Mouse (Mus musculus) heart, embryonic 10.5 days (tissue): ENCODE measurements around the gene Ltf. TPM values are rescaled to one million over a fixed set of nuclear protein-coding genes. Genes with fewer than 3 reads are reported as not detected.

Experiments
- DNase-seq: peaks from one replicate; pipeline ENCODE4 v3.0.0-alpha.2; 2017; ENCODE audit warnings: low spot score
- H3K27ac ChIP-seq: fragments of 300-500 bp; sonication (generic); 2 replicates; pipeline ENCODE4 v1.5.1; 2016; ENCODE audit warnings: mild to moderate bottlenecking
- H3K27me3 ChIP-seq: fragments of 300-500 bp; sonication (generic); 2 replicates; pipeline ENCODE4 v1.6.1; 2016; ENCODE audit warnings: mild to moderate bottlenecking; ENCODE audit not compliant: poor library complexity, insufficient read depth, severe bottlenecking
- H3K36me3 ChIP-seq: fragments of 300-500 bp; sonication (generic); 2 replicates; pipeline ENCODE4 v1.6.1; 2016; ENCODE audit warnings: mild to moderate bottlenecking, moderate library complexity
- H3K4me1 ChIP-seq: fragments of 300-500 bp; sonication (generic); 2 replicates; pipeline ENCODE4 v1.6.1; 2016; ENCODE audit warnings: mild to moderate bottlenecking
- H3K4me3 ChIP-seq: fragments of 300-500 bp; sonication (generic); 2 replicates; pipeline ENCODE4 v1.5.1; 2016; ENCODE audit warnings: mild to moderate bottlenecking, moderate library complexity
- H3K9me3 ChIP-seq: fragments of 300-500 bp; sonication (generic); 2 replicates; pipeline ENCODE4 v1.6.1; 2016; ENCODE audit warnings: mild to moderate bottlenecking, moderate library complexity
- WGBS: fragments of 180-500 bp; shearing (Covaris S2); methylation state at CpG from one replicate; pipeline ENCODE4 v1.1.7; 2016; 5-methylcytosine and 5-hydroxymethylcytosine counted together
- polyA plus RNA-seq: library from polyadenylated mRNA; unstranded; fragments of >200 nt; fragmentation: Nextera tagmentation; extraction: Ambion mirVana; gene quantifications from 2 replicates; pipeline ENCODE4 v1.2.1, GENCODE M21; 2016

The Ltf gene
- polyA plus RNA-seq, 1 experiment from 2014 or later, result 0.40 TPM

DNA sequence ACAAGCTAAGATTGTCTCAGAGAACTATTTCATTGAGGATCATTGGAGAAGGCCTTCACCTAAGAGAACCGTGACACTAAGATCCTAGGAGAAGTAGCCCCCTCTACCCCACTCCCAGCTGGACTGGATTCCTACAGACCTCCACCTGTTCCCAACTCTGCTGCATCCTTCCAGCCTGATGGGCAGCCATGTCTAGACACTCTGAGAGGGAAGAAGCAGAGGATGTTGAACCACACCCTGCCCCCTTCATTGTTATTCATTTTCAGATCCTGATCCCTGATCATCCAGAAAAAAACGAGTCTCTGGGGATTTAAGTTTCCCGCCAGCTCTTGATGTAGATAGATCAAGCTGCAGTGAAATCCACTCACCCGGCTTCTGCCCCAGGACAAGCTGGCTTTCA, 53.9 kb downstream of the Ltf start:
- Histone ChIP-seq H3K9me3 (0 out of 2 replicates have a peak, but pooled peaks cover 3% of the 10 kb centered on the region), H3K4me1 (0 out of 2 replicates have a peak, but pooled peaks cover 8% of the 10 kb centered on the region), H3K27me3 (no peaks in the 10 kb centered on the region), H3K4me3 (no peak overlapping the region), H3K27ac (no peak overlapping the region), H3K36me3 (no peaks in the 10 kb centered on the region)
- DNase-seq, result no peak
- WGBS, result 74% methylated on average over 4 of the region's 4 CpGs

GRCm38 (mm10) chr9:111077745-111078144, 58.7 kb downstream of the Ltf start:
- H3K9me3 ChIP-seq, result 0 out of 2 replicates have a peak, but pooled peaks cover 3% of the 10 kb centered on the region
- no peak for DNase-seq
- no peaks in the 10 kb centered on the region for H3K27me3 ChIP-seq
- 61% methylated on average over 5 of the region's 5 CpGs for WGBS
- H3K4me3 ChIP-seq, result no peak overlapping the region
- H3K36me3 ChIP-seq, result no peaks in the 10 kb centered on the region
- no peak overlapping the region for H3K27ac ChIP-seq
- peaks cover 7% of the 10 kb centered on the region for H3K4me1 ChIP-seq

DNA sequence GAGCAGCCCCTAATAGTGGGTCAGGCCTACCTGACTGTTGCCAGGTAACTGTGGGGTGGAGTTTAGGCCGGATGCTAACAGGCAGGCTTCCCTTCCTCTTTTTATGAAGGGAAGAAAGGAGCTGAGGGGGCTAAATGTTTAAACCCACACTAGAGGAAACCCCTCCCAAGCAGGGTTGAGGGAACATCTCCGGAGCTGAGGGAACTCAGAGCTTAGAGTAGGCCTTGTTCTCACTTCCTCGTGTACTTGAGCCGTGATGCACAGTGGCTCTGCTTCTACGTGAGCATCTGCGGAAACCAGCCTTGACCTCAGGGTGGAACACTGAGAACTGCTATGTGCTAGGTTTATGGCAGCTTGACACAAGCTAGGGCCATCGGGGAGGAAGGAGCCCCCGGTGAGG, 61.7 kb downstream of the Ltf start:
- WGBS, result 91% methylated on average over 8 of the region's 8 CpGs
- Histone ChIP-seq H3K4me3 (no peak overlapping the region), H3K36me3 (no peaks in the 10 kb centered on the region), H3K9me3 (no peaks in the 10 kb centered on the region), H3K27me3 (0 out of 2 replicates have a peak, but pooled peaks cover 4% of the 10 kb centered on the region), H3K27ac (no peak overlapping the region), H3K4me1 (peaks cover 9% of the 10 kb centered on the region)
- DNase-seq, result no peak

GRCm38 (mm10) chr9:111081765-111082164, 62.7 kb downstream of the Ltf start:
- H3K27me3 ChIP-seq, result 0 out of 2 replicates have a peak, but pooled peaks cover 4% of the 10 kb centered on the region
- H3K36me3 ChIP-seq, result no peaks in the 10 kb centered on the region
- no peaks in the 10 kb centered on the region for H3K9me3 ChIP-seq
- peak overlapping the region; percentile 39; the same call in 1 of the 2 replicates for H3K27ac ChIP-seq
- 82% methylated on average over 5 of the region's 5 CpGs for WGBS
- no peak for DNase-seq
- H3K4me3 ChIP-seq, result no peak overlapping the region
- peaks cover 9% of the 10 kb centered on the region for H3K4me1 ChIP-seq

DNA sequence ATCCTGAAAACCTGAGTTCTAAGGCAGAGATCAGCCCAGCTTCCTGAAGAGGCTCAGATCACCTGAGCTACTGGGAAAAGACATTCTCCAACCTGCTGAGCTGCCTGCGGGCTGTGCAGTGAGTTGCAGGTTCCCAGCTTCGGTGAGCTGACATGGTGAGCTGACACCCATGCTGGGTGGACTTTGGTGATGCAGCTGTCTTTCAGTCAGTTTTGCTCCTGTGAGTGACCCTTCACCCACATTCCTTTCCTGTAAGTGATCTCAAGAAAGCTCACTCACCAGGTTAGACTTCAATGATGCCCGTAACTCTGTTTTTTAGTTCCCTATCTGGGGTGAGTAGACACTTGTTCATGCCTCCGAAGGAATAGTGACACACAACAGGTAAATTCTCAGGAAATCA, 66.3 kb downstream of the Ltf start:
- Histone ChIP-seq H3K9me3 (no peaks in the 10 kb centered on the region), H3K4me1 (peaks cover 37% of the 10 kb centered on the region)
- WGBS, result 37% methylated on average over 4 of the region's 4 CpGs

DNA sequence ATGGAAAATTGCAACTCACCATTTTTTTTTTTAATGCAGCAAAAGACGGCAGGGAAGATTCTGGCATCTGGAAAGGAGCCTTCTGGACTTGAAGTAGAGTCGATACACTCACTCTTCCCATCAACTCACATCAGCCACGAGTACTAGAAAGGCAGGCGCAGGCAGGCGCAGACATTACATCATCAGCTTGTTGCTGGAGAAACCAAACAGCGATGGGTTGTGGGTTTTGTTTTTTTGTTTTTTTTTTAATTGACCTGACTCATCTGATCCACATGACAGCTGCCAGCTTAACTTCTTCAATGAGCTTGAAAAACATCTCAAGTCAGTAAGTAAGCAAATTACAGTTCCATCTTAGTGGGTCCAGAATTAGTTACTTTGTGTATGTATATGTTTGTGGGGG, 67.1 kb downstream of the Ltf start:
- Histone ChIP-seq H3K4me3 (no peak overlapping the region), H3K9me3 (no peaks in the 10 kb centered on the region), H3K27ac (no peak overlapping the region), H3K36me3 (no peaks in the 10 kb centered on the region), H3K4me1 (peaks cover 37% of the 10 kb centered on the region), H3K27me3 (peaks cover 13% of the 10 kb centered on the region)
- no peak for DNase-seq
- 51% methylated on average over 6 of the region's 6 CpGs for WGBS

More for the DNA sequence above, 66.3 kb downstream of the Ltf start:
- DNase-seq, result no peak
- H3K4me3 ChIP-seq, result no peak overlapping the region
- peaks cover 11% of the 10 kb centered on the region; the same call in 1 of the 2 replicates for H3K27me3 ChIP-seq
- H3K36me3 ChIP-seq, result no peaks in the 10 kb centered on the region
- no peak overlapping the region for H3K27ac ChIP-seq

- Histone ChIP-seq H3K9me3 (no peaks in the 10 kb centered on the region), H3K27ac (no peak overlapping the region), H3K4me3 (no peak overlapping the region), H3K27me3 (peaks cover 22% of the 10 kb centered on the region), H3K36me3 (no peaks in the 10 kb centered on the region), H3K4me1 (peaks cover 34% of the 10 kb centered on the region)
- WGBS, result 15% methylated on average over 3 of the region's 3 CpGs
- no peak for DNase-seq
These were observed 68.0 kb downstream of the Ltf start for GRCm38 (mm10) chr9:111086995-111087606.

DNA sequence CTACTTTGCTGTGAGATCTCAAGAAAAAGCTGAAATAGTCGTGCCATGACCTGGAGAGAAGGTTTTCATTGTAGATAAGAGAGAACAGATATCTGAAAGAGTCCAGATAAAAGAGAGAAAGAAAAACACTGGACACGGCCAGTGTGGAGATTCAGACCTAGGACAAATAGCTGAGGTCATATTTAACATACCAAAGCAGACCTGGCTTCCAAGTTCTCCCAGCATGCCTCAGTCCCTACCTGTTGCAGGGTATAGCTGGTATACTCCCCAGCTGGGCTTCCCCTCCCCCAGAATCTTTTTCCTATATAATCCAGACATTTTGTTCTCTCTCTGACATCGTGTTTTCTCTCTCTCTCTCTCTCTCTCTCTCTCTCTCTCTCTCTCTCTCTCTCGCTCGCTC, 68.9 kb downstream of the Ltf start:
- no peaks in the 10 kb centered on the region for H3K36me3 ChIP-seq
- no peaks in the 10 kb centered on the region for H3K9me3 ChIP-seq
- no peak overlapping the region; the same call in 1 of the 2 replicates for H3K27ac ChIP-seq
- peak overlapping the region; percentile 12; the same call in 1 of the 2 replicates for H3K4me3 ChIP-seq
- peaks cover 33% of the 10 kb centered on the region for H3K4me1 ChIP-seq
- DNase-seq, result no peak
- WGBS, result 2% methylated on average over 5 of the region's 5 CpGs
- H3K27me3 ChIP-seq, result peaks cover 24% of the 10 kb centered on the region

DNA sequence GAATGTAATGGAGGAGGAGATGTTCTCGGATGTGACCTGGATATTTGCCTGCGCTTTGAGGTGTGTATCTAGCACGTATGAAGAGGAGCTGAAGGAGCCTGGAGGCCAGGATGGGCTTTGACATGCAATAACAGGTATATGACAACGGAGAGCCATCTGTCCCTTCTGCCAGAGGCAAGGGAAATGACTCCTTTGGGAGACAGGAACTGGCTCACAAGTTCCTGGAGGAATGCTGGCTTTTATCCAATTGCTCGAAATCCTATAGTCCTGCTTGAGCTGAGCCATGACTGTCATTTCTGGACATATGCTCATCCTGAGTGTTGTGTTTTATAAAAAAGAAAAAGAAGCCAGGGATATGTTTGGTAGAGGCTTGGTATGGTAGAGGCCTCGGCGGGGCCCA, 69.8 kb downstream of the Ltf start:
- Histone ChIP-seq H3K9me3 (no peaks in the 10 kb centered on the region), H3K27me3 (peaks cover 24% of the 10 kb centered on the region), H3K27ac (no peak overlapping the region), H3K4me3 (no peak overlapping the region), H3K36me3 (no peaks in the 10 kb centered on the region), H3K4me1 (peaks cover 38% of the 10 kb centered on the region)
- DNase-seq, result no peak
- WGBS, result 39% methylated on average over 7 of the region's 7 CpGs

Other genes starting within 250 kb of the Ltf start
- gene Prss42, start 221.1 kb upstream of the Ltf start, polyA plus RNA-seq, result not detected in 2 replicates
- 0.32 TPM in 1 of 2 replicates, not detected in the other for gene Prss44, start 205.3 kb upstream of the Ltf start, polyA plus RNA-seq
- not detected in 2 replicates for gene Prss43, start 192.6 kb upstream of the Ltf start, polyA plus RNA-seq
- gene Prss45, start 184.7 kb upstream of the Ltf start, polyA plus RNA-seq, result 0.10 TPM in 1 of 2 replicates, not detected in the other
- gene Prss46, start 174.8 kb upstream of the Ltf start, polyA plus RNA-seq, result not detected in 2 replicates
- 0.43 and 0.45 TPM in 2 replicates for gene Prss50, start 161.3 kb upstream of the Ltf start, polyA plus RNA-seq
- gene Als2cl, start 139.4 kb upstream of the Ltf start, polyA plus RNA-seq, result 0.91 and 1.6 TPM in 2 replicates
- gene Tmie, start 139.2 kb upstream of the Ltf start, polyA plus RNA-seq, result 0.17 and 0.68 TPM in 2 replicates
- not detected in 2 replicates for gene Fam240a, start 102.4 kb upstream of the Ltf start, polyA plus RNA-seq
- gene Tdgf1, start 73.1 kb upstream of the Ltf start, polyA plus RNA-seq, result 0.51 and 1.3 TPM in 2 replicates
- gene Lrrc2, start 67.7 kb upstream of the Ltf start, polyA plus RNA-seq, result 0.68 and 1.3 TPM in 2 replicates
- 0.15 TPM in 1 of 2 replicates, not detected in the other for gene Rtp3, start 28.7 kb upstream of the Ltf start, polyA plus RNA-seq
- 2.6 and 3.0 TPM in 2 replicates for gene Ccrl2, start 38.2 kb downstream of the Ltf start, polyA plus RNA-seq
- gene Lrrfip2, start 98.3 kb downstream of the Ltf start, polyA plus RNA-seq, result 50.9 and 51.3 TPM in 2 replicates